Mouse (Mus musculus) cortical plate, adult 2 months (tissue): ENCODE measurements around the gene Ctnnd2.

Experiments
- CTCF ChIP-seq: fragments of 200-500 bp; IDR thresholded peaks from 2 replicates; pipeline ENCODE4 v1.5.1; 2011; ENCODE audit warnings: mild to moderate bottlenecking, control low read depth, low read length; ENCODE audit not compliant: insufficient read depth; ENCODE audit errors: extremely low read depth
- POLR2A ChIP-seq: fragments of 200-500 bp; IDR thresholded peaks from 2 replicates; pipeline ENCODE4 v1.6.1; 2011; ENCODE audit warnings: mild to moderate bottlenecking, low read length, control low read depth; ENCODE audit not compliant: insufficient read depth; ENCODE audit errors: extremely low read depth

DNA sequence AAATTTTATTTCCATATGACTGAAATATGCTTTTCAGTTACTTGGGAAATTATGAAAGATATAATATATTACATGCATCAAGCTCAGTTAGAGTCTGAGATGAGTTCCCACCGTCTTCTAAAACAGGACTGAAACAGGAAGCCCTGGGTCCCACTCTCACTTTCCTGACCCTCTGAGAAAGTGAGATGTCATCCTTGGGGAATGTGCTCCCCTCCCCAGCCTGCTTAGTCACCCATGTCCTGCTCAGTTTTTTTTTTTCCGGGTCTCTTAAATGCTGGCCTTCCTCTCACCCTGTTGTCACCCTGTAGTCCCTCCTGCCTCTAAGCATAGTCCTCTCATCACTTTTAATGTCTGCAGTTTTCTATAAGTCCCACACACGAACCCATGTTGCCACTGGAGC is 456.1 kb downstream of the Ctnnd2 start:
- TF ChIP-seq CTCF (no peak), POLR2A (no peak)
